Mouse (Mus musculus): ENCODE results near the gene Olfr452.

Gene Olfr452

GRCm38 (mm10) chr6:42784793-42785192, at the start of gene Olfr452:
Gene Olfr452 (plus strand): TSS chr6:42785093.
- in situ Hi-C loops (cut with MboI; ENCODE audit: low pct_unique_long_range_greater_than_20kb in 1 of 2, low sequenced_read_pairs in 2 of 2, unreplicated experiment in 1 of 2) = no loop called here

DNA sequence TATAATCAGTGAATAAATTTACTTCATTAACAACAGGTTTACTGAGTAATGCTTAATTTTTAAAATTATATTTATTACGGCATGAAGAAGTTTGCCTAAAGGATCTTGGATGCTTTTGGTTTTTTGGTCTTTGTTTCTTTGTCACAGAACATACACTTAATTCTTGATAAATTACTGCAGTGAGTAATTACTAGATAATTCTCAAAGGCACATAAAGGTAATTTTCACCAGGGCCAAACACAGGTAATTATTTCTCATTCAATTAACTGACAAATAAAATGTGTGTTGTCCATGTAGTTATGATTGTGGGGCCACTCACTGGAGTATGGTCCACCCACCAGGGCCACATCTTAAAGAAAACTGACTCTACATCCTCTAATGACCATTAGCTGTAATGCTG, 45.8 kb upstream of the Olfr452 start, which contains the start of gene Olfr453:
TSS of gene Olfr453 (plus strand) at position 301 of the 400 bp plus-strand sequence.
- in situ Hi-C loops (cut with MboI; ENCODE audit: low pct_unique_long_range_greater_than_20kb in 1 of 2, low sequenced_read_pairs in 2 of 2, unreplicated experiment in 1 of 2) = no loop called here

DNA sequence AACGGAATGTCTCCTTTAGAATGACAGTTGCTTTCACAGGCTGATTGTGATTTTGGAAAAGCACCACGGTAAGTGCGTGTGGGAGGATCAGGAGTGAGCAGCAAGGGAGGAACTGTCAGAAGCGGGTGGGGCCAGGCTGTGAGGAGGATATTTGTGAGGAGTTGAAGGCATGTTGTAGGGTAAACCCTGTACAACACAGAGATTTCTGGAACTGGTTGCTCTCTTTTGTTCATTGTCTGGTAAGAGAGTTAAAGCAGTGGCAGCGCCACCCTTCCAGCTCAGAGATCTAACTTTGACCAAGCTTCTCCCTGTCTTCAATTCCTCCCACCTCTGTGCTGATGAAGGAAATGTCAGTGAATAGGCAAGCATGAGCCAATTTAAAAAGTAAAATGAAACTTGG, 42.6 kb upstream of the Olfr452 start:
- in situ Hi-C loops (cut with MboI; ENCODE audit: low pct_unique_long_range_greater_than_20kb in 1 of 2, low sequenced_read_pairs in 2 of 2, unreplicated experiment in 1 of 2) = no loop called here

DNA sequence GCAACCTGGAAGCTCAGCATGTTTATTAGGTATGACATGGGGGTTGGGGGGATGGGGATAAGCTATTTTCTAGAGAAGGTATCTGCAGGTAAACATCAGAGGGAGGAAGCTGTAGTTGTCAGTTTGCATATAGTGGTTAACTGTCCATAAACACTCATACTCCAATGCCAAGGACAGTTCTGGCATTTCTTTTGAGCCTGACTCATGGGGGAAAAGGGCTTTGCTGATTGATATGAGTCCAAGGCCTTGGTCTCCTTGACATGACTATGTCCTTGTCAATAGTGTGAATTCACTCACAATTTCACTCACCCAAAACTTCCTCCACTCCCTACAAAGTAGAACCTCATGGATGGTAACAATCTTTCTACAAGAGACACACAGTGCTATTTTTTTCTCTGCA, 37.0 kb upstream of the Olfr452 start:
- in situ Hi-C loops (cut with MboI; ENCODE audit: low pct_unique_long_range_greater_than_20kb in 1 of 2, low sequenced_read_pairs in 2 of 2, unreplicated experiment in 1 of 2) = no loop called here

DNA sequence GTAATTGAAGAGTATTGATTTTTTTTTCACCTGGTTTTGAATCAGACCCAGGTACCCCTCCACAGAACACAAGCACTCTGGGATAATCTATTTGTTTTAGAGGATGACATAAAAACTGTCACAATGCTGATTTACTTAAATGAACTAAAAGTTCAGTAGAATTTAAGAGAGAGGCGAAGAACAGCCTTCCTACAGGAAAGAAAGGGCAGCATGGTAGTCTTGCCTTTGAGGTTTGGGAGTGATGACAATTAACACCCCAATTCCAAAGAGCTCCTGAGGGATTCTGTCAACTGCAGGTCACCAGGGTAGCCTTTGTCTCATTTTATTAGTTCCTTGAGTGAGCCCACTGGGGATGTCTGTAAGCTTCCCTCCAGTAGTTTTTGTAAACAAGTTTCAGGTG, 28.8 kb upstream of the Olfr452 start, which contains the start of gene Olfr38:
TSS of gene Olfr38 (plus strand) at position 301 of the 400 bp plus-strand sequence.
- in situ Hi-C loops (cut with MboI; ENCODE audit: low pct_unique_long_range_greater_than_20kb in 1 of 2, low sequenced_read_pairs in 2 of 2, unreplicated experiment in 1 of 2) = no loop called here

GRCm38 (mm10) chr6:42777066-42777465, 7.8 kb upstream of the Olfr452 start:
- in situ Hi-C loops (cut with MboI; ENCODE audit: low pct_unique_long_range_greater_than_20kb in 1 of 2, low sequenced_read_pairs in 2 of 2, unreplicated experiment in 1 of 2) = no loop called here

GRCm38 (mm10) chr6:42790247-42790948, 5.5 kb downstream of the Olfr452 start:
- in situ Hi-C loops (cut with MboI; ENCODE audit: low pct_unique_long_range_greater_than_20kb in 1 of 2, low sequenced_read_pairs in 2 of 2, unreplicated experiment in 1 of 2) = no loop called here

GRCm38 (mm10) chr6:42790949-42791556, 6.2 kb downstream of the Olfr452 start:
- in situ Hi-C loops (cut with MboI; ENCODE audit: low pct_unique_long_range_greater_than_20kb in 1 of 2, low sequenced_read_pairs in 2 of 2, unreplicated experiment in 1 of 2) = no loop called here

DNA sequence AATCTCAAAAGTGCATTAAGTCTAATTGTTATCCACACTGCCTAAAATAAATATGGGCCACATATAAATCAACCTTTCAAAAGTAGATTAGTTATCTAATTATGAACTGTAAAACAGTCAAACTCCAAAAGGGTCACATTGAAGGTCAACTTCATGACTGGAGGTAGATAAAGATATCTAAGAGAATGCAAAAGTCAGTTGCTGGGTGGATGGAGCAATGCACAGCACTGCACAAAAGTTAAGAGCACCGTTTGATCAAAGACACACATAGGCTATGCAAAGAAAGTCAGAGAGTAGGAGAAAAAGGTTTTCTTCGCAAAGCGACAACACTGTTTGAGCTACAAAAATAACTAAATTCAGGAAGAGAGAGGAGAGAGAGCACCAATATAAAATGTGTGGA, 10.1 kb downstream of the Olfr452 start:
- in situ Hi-C loops (cut with MboI; ENCODE audit: low pct_unique_long_range_greater_than_20kb in 1 of 2, low sequenced_read_pairs in 2 of 2, unreplicated experiment in 1 of 2) = no loop called here

DNA sequence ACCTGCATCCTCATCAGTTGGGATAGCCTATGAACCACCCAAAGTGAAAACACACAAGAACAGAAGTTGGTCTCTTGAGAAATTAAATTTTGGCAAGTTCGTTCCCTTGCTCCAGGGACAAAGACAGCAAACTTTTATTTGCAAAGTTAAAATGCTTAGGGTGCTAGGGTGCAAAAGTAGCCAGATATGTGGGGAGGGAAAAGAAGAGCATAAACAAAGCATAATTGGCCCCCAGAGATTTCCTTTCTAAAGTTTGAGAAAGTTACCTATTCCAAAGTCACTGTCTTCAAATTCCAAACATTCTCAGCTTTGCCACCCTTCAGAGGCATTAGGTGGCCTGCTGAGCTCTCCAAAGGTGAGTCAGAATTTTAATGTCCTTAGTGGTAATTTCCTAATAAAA, 26.7 kb downstream of the Olfr452 start, which contains the start of gene Olfr450:
TSS of gene Olfr450 (plus strand) at position 301 of the 400 bp plus-strand sequence.
- in situ Hi-C loops (cut with MboI; ENCODE audit: low pct_unique_long_range_greater_than_20kb in 1 of 2, low sequenced_read_pairs in 2 of 2, unreplicated experiment in 1 of 2) = no loop called here

DNA sequence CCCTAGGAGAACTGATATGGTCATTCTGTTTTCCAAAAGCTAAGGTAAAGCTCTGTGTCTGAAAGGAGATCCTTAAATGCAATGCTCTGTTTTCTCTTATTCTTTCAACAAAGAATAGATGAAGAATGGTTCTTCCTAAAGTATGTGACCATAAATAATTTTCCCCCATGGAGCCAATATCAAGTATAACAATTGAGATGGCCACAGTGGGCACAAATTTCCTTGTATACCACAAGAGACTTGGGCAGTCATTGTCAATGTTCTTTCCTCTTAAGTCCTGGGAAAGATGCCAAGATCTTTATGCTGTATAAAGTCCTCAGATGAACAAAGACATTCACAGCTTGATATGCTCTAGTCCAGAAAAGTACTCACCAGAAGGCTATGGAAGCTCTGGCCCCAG, 49.2 kb downstream of the Olfr452 start, which contains the start of gene Olfr449:
TSS of gene Olfr449 (plus strand) at position 301 of the 400 bp plus-strand sequence.
- in situ Hi-C loops (cut with MboI; ENCODE audit: low pct_unique_long_range_greater_than_20kb in 1 of 2, low sequenced_read_pairs in 2 of 2, unreplicated experiment in 1 of 2) = no loop called here

Measured in mouse embryonic stem cell (cell line).